Mouse (Mus musculus) liver, embryonic 13.5 days (tissue): ENCODE results near the gene Ncbp3. TPM values are rescaled to one million over a fixed set of nuclear protein-coding genes. Genes with fewer than 3 reads are reported as not detected.

Experiments used
- polyA plus RNA-seq: library from polyadenylated mRNA; unstranded; fragments of >200 nt; fragmentation: Nextera tagmentation; extraction: Ambion mirVana; gene quantifications from 2 replicates; pipeline ENCODE4 v1.2.1, GENCODE M21; 2015

The Ncbp3 gene
- polyA plus RNA-seq, 1 experiment from 2014 or later = 5.7 TPM

Other genes starting within 250 kb of the Ncbp3 start
- 8.2 and 11.1 TPM in 2 replicates for gene Atp2a3, start 86.6 kb upstream of the Ncbp3 start, polyA plus RNA-seq
- 8.7 and 8.9 TPM in 2 replicates for gene P2rx1, start 48.7 kb upstream of the Ncbp3 start, polyA plus RNA-seq
- 0.79 and 0.90 TPM in 2 replicates for gene Camkk1, start 28.8 kb upstream of the Ncbp3 start, polyA plus RNA-seq
- gene Itgae, start 42.8 kb downstream of the Ncbp3 start, polyA plus RNA-seq = 0.12 TPM in 2 replicates
- 13.8 and 15.6 TPM in 2 replicates for gene Haspin, start 90.5 kb downstream of the Ncbp3 start, polyA plus RNA-seq
- gene P2rx5, start 112.6 kb downstream of the Ncbp3 start, polyA plus RNA-seq = 0.19 and 0.20 TPM in 2 replicates
- gene Emc6, start 129.3 kb downstream of the Ncbp3 start, polyA plus RNA-seq = 97.4 and 98.5 TPM in 2 replicates
- gene Tax1bp3, start 129.3 kb downstream of the Ncbp3 start, polyA plus RNA-seq = 32.1 and 34.8 TPM in 2 replicates
- gene Ctns, start 151.3 kb downstream of the Ncbp3 start, polyA plus RNA-seq = 6.2 and 7.6 TPM in 2 replicates
- 2.2 TPM in 2 replicates for gene Shpk, start 151.7 kb downstream of the Ncbp3 start, polyA plus RNA-seq
- gene Trpv1, start 186.5 kb downstream of the Ncbp3 start, polyA plus RNA-seq = not detected in 2 replicates
- gene Trpv3, start 219.6 kb downstream of the Ncbp3 start, polyA plus RNA-seq = 0.01 TPM in 1 of 2 replicates, not detected in the other